Mouse (Mus musculus): ENCODE measurements around the gene Cdk9. TPM values are rescaled to one million over a fixed set of nuclear protein-coding genes. Genes with fewer than 3 reads are reported as not detected.

The Cdk9 gene
- polyA plus RNA-seq, 1 experiment from 2014 or later, result 59.7 TPM

GRCm38 (mm10) chr2:32665853-32666252, 47.0 kb downstream of the Cdk9 start:
- H3K4me1 ChIP-seq (replicated peaks; ENCODE audit: control insufficient read depth, insufficient read depth, low read length), result no peaks in the 10 kb centered on the region
- no peaks in the 10 kb centered on the region for H3K36me3 ChIP-seq (replicated peaks; ENCODE audit: control insufficient read depth, insufficient read depth)
- no peak overlapping the region for H3K4me2 ChIP-seq (replicated peaks)
- no peaks in the 10 kb centered on the region for H3K9me3 ChIP-seq (ENCODE audit: control insufficient read depth, low read length)
- H3K9ac ChIP-seq, result no peak overlapping the region
- ATAC-seq (ENCODE audit: low FRiP score) (no peak), DNase-seq (ENCODE audit: low spot score) (no peak)
- no peak overlapping the region for H3K4me3 ChIP-seq (replicated peaks; ENCODE audit: low read length)
- WGBS, result 86% methylated on average over 6 of the region's 6 CpGs
- H3K27me3 ChIP-seq (ENCODE audit: control insufficient read depth, insufficient read depth, low read length), result no peaks in the 10 kb centered on the region
- H3K27ac ChIP-seq, result no peak overlapping the region

DNA sequence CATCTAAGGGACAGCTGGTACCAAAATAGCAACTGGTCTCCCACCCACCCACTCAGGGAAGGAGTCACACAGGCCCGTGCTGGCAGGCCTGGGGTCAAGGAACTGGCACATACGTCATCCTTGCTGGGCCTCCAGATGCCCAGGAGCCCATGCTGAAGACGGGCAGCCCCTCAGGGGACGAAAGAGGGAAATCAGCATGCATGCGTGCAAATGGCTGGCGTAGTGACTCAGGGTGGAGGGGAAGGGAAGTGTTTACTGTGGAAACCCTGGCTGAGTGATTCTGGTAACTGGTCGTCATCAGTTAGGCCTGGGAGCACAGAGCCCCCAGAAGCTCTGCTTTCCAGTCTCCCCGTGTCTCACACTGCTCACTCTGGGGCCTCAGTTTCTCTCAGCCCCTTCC, 47.5 kb downstream of the Cdk9 start:
- ATAC-seq (ENCODE audit: low FRiP score) (no peak), DNase-seq (ENCODE audit: low spot score) (no peak)
- Histone ChIP-seq H3K9ac (no peak overlapping the region), H3K4me2 (replicated peaks) (no peak overlapping the region), H3K4me3 (replicated peaks; ENCODE audit: low read length) (no peak overlapping the region), H3K9me3 (ENCODE audit: control insufficient read depth, low read length) (no peaks in the 10 kb centered on the region), H3K4me1 (replicated peaks; ENCODE audit: control insufficient read depth, insufficient read depth, low read length) (no peaks in the 10 kb centered on the region), H3K27ac (no peak overlapping the region), H3K36me3 (replicated peaks; ENCODE audit: control insufficient read depth, insufficient read depth) (no peaks in the 10 kb centered on the region), H3K27me3 (ENCODE audit: control insufficient read depth, insufficient read depth, low read length) (no peaks in the 10 kb centered on the region)
- WGBS, result 64% methylated on average over 8 of the region's 8 CpGs

- 58% methylated on average over 5 of the region's 5 CpGs for WGBS
- ATAC-seq (ENCODE audit: low FRiP score), result no peak
Measured at GRCm38 (mm10) chr2:32662291-32662690, 50.6 kb downstream of the Cdk9 start.

DNA sequence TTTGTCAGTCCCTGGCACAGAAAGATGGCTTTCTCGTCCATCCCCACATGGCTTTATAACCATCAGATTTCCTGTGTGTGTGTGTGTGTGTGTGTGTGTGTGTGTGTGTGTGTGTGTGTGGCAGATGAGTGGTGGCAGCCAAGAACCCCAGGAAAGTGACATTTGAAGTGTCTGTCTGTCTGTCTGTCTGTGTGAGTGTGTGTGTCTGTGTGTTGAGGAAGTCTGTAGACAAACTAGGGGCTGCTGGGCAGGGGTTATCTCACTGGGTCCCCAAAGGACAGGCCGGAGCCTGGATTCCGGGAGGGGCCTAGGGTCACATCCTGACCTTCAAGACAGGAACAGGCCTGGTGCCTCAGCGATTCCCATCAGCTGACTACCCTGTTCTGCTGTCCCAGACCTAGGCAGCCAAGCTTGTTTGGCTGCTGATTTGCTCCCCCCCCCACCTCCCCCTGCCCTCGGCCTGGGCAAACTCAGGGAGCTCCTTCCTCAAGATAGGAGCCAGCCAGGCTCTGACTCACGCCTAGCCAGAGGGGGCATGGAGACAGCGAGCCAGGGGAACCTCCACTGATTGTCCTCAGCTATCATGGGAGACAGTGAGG, 51.3 kb downstream of the Cdk9 start:
- Histone ChIP-seq H3K27me3 (ENCODE audit: control insufficient read depth, insufficient read depth, low read length) (no peaks in the 10 kb centered on the region), H3K4me3 (replicated peaks; ENCODE audit: low read length) (no peak overlapping the region), H3K4me2 (replicated peaks) (no peak overlapping the region), H3K27ac (no peak overlapping the region), H3K36me3 (replicated peaks; ENCODE audit: control insufficient read depth, insufficient read depth) (no peaks in the 10 kb centered on the region), H3K9me3 (ENCODE audit: control insufficient read depth, low read length) (no peaks in the 10 kb centered on the region), H3K9ac (no peak overlapping the region), H3K4me1 (replicated peaks; ENCODE audit: control insufficient read depth, insufficient read depth, low read length) (no peaks in the 10 kb centered on the region)
- ATAC-seq (ENCODE audit: low FRiP score), result no peak
- 58% methylated on average over 7 of the region's 7 CpGs for WGBS
- DNase-seq (ENCODE audit: low spot score), result no peak

More at GRCm38 (mm10) chr2:32662291-32662690, 50.6 kb downstream of the Cdk9 start:
- Histone ChIP-seq H3K4me1 (replicated peaks; ENCODE audit: control insufficient read depth, insufficient read depth, low read length) (no peaks in the 10 kb centered on the region), H3K4me3 (replicated peaks; ENCODE audit: low read length) (no peak overlapping the region), H3K4me2 (replicated peaks) (no peak overlapping the region), H3K9ac (no peak overlapping the region), H3K27ac (no peak overlapping the region), H3K36me3 (replicated peaks; ENCODE audit: control insufficient read depth, insufficient read depth) (no peaks in the 10 kb centered on the region), H3K9me3 (ENCODE audit: control insufficient read depth, low read length) (no peaks in the 10 kb centered on the region), H3K27me3 (ENCODE audit: control insufficient read depth, insufficient read depth, low read length) (no peaks in the 10 kb centered on the region)
- DNase-seq (ENCODE audit: low spot score), result no peak

GRCm38 (mm10) chr2:32658873-32659272, 54.0 kb downstream of the Cdk9 start:
- H3K36me3 ChIP-seq (replicated peaks; ENCODE audit: control insufficient read depth, insufficient read depth), result no peaks in the 10 kb centered on the region
- H3K27ac ChIP-seq, result no peak overlapping the region
- no peaks in the 10 kb centered on the region for H3K9me3 ChIP-seq (ENCODE audit: control insufficient read depth, low read length)
- H3K4me1 ChIP-seq (replicated peaks; ENCODE audit: control insufficient read depth, insufficient read depth, low read length), result no peaks in the 10 kb centered on the region
- no peak for ATAC-seq (ENCODE audit: low FRiP score)
- WGBS, result 93% methylated on average over 2 of the region's 2 CpGs
- DNase-seq (ENCODE audit: low spot score), result no peak
- no peaks in the 10 kb centered on the region for H3K27me3 ChIP-seq (ENCODE audit: control insufficient read depth, insufficient read depth, low read length)
- H3K4me2 ChIP-seq (replicated peaks), result no peak overlapping the region
- no peak overlapping the region for H3K4me3 ChIP-seq (replicated peaks; ENCODE audit: low read length)
- no peak overlapping the region for H3K9ac ChIP-seq

DNA sequence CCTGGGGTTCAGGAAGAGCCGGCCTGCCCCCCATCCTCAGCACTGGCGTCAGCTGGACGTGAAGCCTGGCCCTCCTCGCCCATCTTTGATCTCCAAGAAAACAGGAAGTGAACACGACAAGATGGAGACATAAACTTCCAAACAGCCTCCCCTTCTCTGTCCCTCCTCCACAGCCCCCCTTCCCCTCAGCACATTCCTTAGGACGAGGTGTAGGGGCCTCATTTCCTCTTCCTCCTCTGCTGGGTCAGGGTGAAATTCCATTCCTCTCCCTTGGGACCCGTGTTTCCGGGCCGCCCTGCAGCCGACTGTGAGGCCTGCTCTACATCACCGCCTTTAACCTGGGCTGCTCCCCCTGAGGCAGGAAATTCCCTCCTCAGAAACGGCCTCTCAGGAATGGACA, 57.0 kb downstream of the Cdk9 start:
- WGBS, result 65% methylated on average over 12 of the region's 12 CpGs
- Histone ChIP-seq H3K4me3 (replicated peaks; ENCODE audit: low read length) (no peak overlapping the region), H3K4me1 (replicated peaks; ENCODE audit: control insufficient read depth, insufficient read depth, low read length) (no peaks in the 10 kb centered on the region), H3K9me3 (ENCODE audit: control insufficient read depth, low read length) (no peaks in the 10 kb centered on the region), H3K4me2 (replicated peaks) (no peak overlapping the region), H3K27me3 (ENCODE audit: control insufficient read depth, insufficient read depth, low read length) (no peaks in the 10 kb centered on the region), H3K27ac (no peak overlapping the region), H3K36me3 (replicated peaks; ENCODE audit: control insufficient read depth, insufficient read depth) (no peaks in the 10 kb centered on the region), H3K9ac (no peak overlapping the region)
- ATAC-seq (ENCODE audit: low FRiP score) (no peak), DNase-seq (ENCODE audit: low spot score) (no peak)

MicroRNAs within 50 kb of the gene (microRNA counts, 519-probe panel; counts per million panel counts)
- not detected for microRNA mmu-miR-2861

Small RNA genes within 50 kb of the gene (microRNA-seq; reads per million reads assigned to microRNA genes)
- gene Gm47291 (not detected), gene Mir2861 (not detected), gene Mir3960 (not detected), gene Mir8093 (0.48 reads per million)

Other genes with a start within 250 kb of the Cdk9 start
- gene Fam102a, start 177.7 kb downstream of the Cdk9 start, polyA plus RNA-seq (2014; fragmentation: Nextera tagmentation; extraction: Ambion mirVana), result 7.8 and 8.3 TPM in 2 replicates
- 132 and 141 TPM in 2 replicates for gene Dpm2, start 142.2 kb downstream of the Cdk9 start, polyA plus RNA-seq (2014; fragmentation: Nextera tagmentation; extraction: Ambion mirVana)
- gene Pip5kl1, start 138.3 kb downstream of the Cdk9 start, polyA plus RNA-seq (2014; fragmentation: Nextera tagmentation; extraction: Ambion mirVana), result 11.6 and 12.6 TPM in 2 replicates
- gene 9430097D07Rik, start 137.4 kb downstream of the Cdk9 start, polyA plus RNA-seq (2014; fragmentation: Nextera tagmentation; extraction: Ambion mirVana), result 0.48 and 0.81 TPM in 2 replicates
- gene St6galnac4, start 126.0 kb downstream of the Cdk9 start, polyA plus RNA-seq (2014; fragmentation: Nextera tagmentation; extraction: Ambion mirVana), result 32.3 and 36.8 TPM in 2 replicates
- 8.5 and 9.3 TPM in 2 replicates for gene St6galnac6, start 113.4 kb downstream of the Cdk9 start, polyA plus RNA-seq (2014; fragmentation: Nextera tagmentation; extraction: Ambion mirVana)
- gene Ak1, start 91.3 kb downstream of the Cdk9 start, polyA plus RNA-seq (2014; fragmentation: Nextera tagmentation; extraction: Ambion mirVana), result 78.1 and 82.0 TPM in 2 replicates
- gene Eng, start 66.5 kb downstream of the Cdk9 start, polyA plus RNA-seq (2014; fragmentation: Nextera tagmentation; extraction: Ambion mirVana), result 28.1 and 30.5 TPM in 2 replicates
- gene Fpgs, start 8.9 kb downstream of the Cdk9 start, polyA plus RNA-seq (2014; fragmentation: Nextera tagmentation; extraction: Ambion mirVana), result 14.8 and 16.3 TPM in 2 replicates
- gene Sh2d3c, start 8.0 kb upstream of the Cdk9 start, polyA plus RNA-seq (2014; fragmentation: Nextera tagmentation; extraction: Ambion mirVana), result 43.5 and 47.9 TPM in 2 replicates
- gene 6330409D20Rik, start 27.9 kb upstream of the Cdk9 start, polyA plus RNA-seq (2014; fragmentation: Nextera tagmentation; extraction: Ambion mirVana), result 3.8 and 4.5 TPM in 2 replicates
- 49.8 and 53.1 TPM in 2 replicates for gene Tor2a, start 44.2 kb upstream of the Cdk9 start, polyA plus RNA-seq (2014; fragmentation: Nextera tagmentation; extraction: Ambion mirVana)
- 0.52 and 0.74 TPM in 2 replicates for gene Ttc16, start 62.6 kb upstream of the Cdk9 start, polyA plus RNA-seq (2014; fragmentation: Nextera tagmentation; extraction: Ambion mirVana)
- 4.3 and 5.1 TPM in 2 replicates for gene Ptrh1, start 62.7 kb upstream of the Cdk9 start, polyA plus RNA-seq (2014; fragmentation: Nextera tagmentation; extraction: Ambion mirVana)
- gene Cfap157, start 71.4 kb upstream of the Cdk9 start, polyA plus RNA-seq (2014; fragmentation: Nextera tagmentation; extraction: Ambion mirVana), result 0.42 and 1.2 TPM in 2 replicates
- gene Stxbp1, start 134.2 kb upstream of the Cdk9 start, polyA plus RNA-seq (2014; fragmentation: Nextera tagmentation; extraction: Ambion mirVana), result 275 and 317 TPM in 2 replicates
- 16.8 and 19.4 TPM in 2 replicates for gene Fam129b, start 163.0 kb upstream of the Cdk9 start, polyA plus RNA-seq (2014; fragmentation: Nextera tagmentation; extraction: Ambion mirVana)
- 106 and 113 TPM in 2 replicates for gene Rpl12, start 248.5 kb upstream of the Cdk9 start, polyA plus RNA-seq (2014; fragmentation: Nextera tagmentation; extraction: Ambion mirVana)
- 20.2 and 22.4 TPM in 2 replicates for gene Lrsam1, start 248.5 kb upstream of the Cdk9 start, polyA plus RNA-seq (2014; fragmentation: Nextera tagmentation; extraction: Ambion mirVana)

Data from hindbrain, embryonic 14.5 days (tissue).